Mouse (Mus musculus): Measurements from ENCODE around the gene Aifm1. TPM values are rescaled to one million over a fixed set of nuclear protein-coding genes. Genes with fewer than 3 reads are reported as not detected.

Aifm1 gene
- polyA plus RNA-seq (2012; rRNA removed), result 29.4 and 33.5 TPM in 2 replicates

DNA sequence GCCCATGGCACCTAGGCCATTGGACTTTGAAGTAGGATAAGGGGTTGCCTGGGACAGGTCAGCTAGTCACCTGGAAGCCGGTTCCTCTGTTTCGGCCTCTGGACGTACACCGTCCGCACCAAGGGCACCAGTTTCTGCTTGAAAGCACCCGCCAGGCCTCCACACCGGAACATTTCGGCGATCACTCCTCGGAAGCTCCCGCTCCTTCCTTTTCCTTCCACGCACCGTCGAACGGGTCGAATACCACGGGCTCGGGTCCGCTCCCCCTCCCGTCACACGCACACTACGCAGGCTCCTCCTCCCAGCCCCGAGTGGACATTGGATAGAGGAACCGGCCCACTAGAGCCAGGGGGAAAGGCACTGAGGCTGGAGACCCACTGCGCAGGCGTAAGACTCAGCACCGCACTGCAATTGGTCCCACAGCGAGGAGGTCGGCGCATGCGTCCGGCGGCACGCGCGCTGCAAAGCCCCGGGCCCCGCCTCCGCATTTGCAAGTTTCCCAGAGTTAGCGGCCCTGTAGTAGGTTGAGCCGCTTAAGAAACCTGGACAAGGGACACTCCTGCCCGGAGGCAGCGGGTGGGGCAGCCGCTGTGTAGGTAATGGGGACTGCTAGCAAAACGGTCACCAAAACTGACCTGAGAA lies at the start of gene Aifm1:
Gene Aifm1, minus strand, starts transcription at position 398 of the 642 bp plus-strand sequence.
- DNase-seq (ENCODE audit: extremely low spot score in 1 of 2, low spot score in 1 of 2), result peak; percentile 89 to 90

DNA sequence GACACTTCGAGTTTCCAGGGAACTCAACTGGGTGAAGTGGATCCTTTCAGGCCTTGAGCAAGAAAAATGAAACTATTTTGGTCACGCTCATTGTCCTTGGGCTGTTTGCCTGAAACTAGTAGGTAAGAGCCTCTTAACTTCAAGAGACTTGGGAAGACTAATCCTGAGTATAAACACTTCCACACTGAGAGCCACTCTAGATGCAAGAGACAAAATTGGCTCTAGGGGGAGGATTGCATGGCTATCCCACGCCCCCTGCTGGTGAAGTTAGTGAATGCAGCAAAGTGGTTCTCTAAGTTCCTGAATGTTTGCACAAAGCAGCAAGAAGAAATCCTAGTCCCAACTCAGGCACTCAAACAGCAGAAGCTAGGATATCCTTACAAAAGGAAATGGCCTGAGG lies 18.8 kb upstream of the Aifm1 start:
- peak; percentile 44 to 88 for DNase-seq (ENCODE audit: extremely low spot score in 1 of 2, low spot score in 1 of 2)

DNA sequence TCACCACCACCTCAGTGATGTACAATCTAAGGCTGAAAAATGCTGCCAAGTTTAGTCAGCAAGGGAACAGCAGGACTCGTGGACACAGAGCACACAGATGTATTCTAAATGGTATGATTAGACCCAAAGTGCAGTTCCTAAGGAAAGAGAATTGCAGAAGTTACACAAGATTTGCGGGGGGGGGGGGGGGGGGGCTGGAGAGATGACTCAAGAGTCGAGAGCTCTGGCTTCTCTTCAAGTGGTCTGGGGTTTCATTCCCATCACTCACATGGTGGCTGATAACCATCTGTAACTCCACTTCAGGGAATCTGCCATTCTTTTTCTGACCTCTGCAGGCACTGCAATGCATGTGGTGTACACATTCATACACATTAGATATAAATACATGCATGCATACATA lies 13.1 kb upstream of the Aifm1 start:
- DNase-seq (ENCODE audit: extremely low spot score in 1 of 2, low spot score in 1 of 2), result no peak

DNA sequence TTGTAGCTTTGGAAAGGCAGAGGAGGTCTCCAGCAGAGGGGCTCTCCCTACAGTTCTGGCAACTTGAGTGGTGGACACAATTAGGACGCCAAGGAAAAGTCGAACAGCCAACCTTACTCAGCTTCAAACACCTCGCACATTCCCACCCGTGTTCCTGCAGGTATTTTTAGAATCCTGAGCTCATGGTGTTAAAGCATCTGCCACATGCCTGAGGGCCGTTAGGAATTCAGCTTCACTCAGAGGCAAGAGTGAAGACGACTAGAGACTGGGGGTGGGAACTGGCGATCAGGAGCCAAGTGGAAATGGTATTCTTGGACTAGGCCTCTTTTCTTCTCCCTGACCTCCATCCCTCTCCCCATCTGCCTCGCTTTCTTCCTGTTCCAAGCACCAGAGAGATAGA lies 12.5 kb upstream of the Aifm1 start:
- peak; percentile 61 to 69 for DNase-seq (ENCODE audit: extremely low spot score in 1 of 2, low spot score in 1 of 2)

DNA sequence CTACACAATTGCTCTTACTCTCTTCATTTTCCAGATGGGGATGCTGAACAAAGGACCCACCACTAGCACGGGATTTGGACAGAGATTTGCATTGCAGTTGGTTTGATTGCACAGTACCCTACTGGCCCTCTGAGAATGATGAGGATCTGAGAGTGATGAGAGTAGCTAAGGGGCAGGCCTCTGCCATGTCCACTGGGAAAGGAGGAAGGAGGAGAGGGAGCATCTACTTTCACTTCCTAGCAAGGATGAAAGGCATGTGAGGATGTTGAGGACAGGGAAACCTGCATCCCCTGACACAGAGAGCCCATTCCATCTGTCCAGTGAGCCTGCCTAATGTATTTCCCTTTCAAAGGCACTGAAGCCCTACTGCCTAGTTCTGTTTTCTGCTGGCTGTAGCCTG lies 12.0 kb upstream of the Aifm1 start:
- no peak for DNase-seq (ENCODE audit: extremely low spot score in 1 of 2, low spot score in 1 of 2)

DNA sequence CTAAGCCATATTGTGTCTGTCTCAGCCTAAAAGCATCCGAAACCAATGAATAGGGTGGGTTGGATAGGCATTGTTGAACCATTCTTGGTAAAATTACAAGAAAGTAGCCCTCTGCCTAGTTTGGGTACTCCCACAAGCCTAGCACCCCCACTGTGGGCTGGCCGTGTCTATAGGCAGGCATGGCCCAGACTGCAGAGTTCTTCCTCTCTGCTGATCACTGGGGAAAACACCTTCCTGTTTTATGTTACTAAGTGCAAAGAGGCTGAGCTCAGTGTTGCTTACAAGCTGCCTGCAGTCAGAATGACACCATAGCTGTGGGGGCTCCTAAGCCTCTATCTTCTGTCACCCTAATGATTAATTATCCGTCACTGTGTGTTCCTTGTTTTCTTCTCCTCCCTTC lies 10.1 kb upstream of the Aifm1 start:
- no peak for DNase-seq (ENCODE audit: extremely low spot score in 1 of 2, low spot score in 1 of 2)

DNA sequence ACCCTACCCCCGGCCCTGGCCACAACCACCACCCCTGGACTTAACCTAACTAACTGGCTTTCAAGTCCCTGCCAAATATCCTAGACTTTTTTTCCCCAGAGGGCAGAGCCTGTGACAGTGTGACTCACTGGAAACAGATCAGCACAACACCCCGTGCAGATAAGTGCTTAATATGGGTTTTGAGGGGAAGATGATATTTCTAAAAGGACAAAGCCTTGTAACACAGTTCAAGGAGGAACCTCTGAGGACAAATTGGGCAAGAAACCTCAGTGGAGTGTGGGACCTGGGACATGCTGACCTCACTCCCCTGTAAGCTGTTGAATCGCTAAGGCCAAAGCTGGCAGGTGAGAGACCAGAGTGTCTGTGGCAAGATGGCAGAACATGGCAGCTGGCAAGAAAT lies 8.3 kb upstream of the Aifm1 start:
- DNase-seq (ENCODE audit: extremely low spot score in 1 of 2, low spot score in 1 of 2), result no peak

DNA sequence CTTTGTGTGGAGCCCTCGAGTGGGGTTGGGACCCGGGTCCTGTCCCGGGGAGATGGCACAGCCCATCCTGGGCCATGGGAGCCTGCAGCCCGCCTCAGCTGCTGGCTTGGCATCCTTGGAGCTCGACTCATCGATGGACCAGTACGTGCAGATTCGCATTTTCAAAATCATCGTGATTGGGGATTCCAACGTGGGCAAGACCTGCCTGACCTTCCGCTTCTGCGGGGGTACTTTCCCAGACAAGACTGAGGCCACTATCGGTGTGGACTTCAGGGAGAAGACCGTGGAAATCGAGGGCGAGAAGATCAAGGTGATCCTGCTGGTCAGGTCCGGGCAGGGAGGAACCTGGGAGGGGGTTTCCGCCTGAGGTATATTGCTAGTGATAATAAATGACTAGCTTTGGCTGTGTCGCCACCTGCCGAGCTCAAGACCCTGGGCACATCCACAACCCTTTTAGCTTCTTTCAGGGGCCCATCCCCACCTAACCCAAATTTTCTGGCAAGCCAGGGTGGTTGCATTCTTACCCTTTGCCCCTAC lies 6.3 kb upstream of the Aifm1 start:
- no peak for DNase-seq (ENCODE audit: extremely low spot score in 1 of 2, low spot score in 1 of 2)

DNA sequence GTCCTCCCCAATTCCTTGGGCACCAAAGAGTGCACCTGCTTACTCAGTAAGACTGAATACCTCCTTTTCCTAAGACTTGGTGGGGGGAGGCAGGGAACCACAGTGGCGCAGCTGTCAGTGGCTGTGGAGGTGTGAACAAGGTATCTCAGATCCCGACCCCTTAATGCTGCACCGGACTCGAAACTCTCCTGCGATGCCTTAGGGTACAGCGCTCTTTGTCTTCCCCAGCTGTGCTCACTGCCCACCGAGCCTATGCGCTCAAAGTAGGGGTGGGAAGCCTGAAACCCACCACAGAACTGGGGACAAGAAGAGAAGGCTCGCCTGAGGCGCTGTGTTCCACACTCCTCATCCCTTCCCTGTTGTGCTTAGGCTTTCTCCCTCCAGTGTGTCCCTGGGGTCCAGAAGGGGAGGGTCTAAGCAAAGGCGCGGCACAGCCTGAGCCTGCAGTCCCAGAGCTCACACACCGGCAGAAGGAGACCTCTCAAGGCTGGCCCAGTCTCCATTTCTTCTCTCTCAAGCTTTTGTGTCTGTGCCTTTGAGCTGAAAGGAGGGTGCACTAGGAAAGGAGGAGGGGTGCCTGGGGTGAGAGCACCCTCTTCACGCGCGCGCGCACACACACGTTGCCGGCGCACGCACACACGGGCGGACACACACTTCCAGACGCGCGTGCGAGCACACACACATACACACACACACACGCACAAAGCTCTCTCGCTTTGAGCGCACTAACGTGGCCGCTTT lies 5.6 kb upstream of the Aifm1 start, which contains the start of gene Rab33a:
Gene Rab33a, plus strand, starts transcription at position 478 of the 741 bp plus-strand sequence.
- peak; percentile 14 to 53 for DNase-seq (ENCODE audit: extremely low spot score in 1 of 2, low spot score in 1 of 2)

DNA sequence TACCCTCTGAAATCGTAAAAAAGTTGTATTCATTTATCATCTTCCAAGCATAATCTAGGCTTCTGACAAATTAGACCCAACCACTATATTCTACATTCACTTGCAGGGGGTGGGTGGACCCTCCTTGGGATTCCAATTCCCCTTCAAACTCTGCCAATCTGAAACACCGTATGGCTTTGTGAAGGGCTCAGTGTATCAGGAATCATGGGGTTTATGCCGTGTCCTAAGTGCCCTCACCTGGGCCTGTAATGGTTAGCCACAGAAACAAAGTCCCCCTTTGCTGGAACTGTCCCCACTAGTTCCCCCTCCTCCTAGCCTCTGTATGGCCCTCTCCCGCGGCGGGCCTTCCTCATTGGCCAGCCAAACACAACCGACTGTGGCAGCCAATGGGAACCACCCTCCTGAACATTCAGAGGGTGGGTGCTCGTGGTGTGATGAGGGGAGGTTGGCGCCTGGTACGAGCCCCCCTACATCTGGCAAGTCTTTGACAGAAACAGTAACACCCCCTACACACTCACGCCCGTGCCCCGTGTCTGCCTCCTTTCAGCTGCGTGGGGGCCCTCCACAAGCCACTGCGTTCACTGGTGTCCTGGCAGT lies 4.9 kb upstream of the Aifm1 start:
- DNase-seq (ENCODE audit: extremely low spot score in 1 of 2, low spot score in 1 of 2), result peak in 1 of 2 experiments; percentile 60

DNA sequence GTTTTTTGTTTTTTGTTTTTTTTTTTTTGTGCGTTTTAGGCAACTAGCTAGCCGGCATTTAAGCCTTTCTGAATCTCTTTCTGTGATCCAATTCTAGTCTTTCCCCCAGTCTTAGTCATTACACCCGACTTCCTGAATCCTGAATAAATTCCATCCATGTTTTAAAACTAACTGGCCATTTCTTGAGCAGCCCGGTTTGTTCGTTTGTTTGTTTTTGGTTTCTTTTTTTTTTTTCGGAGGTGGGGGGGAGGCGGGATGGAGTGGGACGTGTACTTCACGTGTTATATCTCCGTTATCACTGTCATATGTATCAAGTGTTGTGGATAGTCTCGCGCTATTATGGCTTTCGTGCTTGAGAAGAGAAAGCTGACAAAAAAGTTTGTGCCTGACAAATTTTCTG lies 461 bp upstream of the Aifm1 start:
- no peak for DNase-seq (ENCODE audit: extremely low spot score in 1 of 2, low spot score in 1 of 2)

DNA sequence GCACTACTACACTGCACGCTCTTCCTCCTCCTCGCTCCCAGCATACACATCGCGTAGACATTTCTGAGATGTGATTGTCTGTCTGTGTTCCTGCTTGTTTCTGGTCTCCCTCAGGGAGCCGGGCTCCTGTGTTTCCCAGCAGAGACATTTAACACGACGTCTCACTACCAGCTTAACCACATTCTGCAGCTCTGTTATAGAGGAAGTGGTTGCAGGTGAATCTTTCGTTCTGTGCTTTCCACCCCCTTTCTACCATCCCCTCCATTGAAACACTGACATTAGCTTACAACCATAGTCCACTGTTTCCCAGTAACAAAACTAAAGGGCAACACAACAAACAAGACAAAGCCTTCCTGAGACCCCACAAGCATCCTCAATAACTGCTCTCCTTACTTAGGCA lies 19.6 kb downstream of the Aifm1 start:
- DNase-seq (ENCODE audit: extremely low spot score in 1 of 2, low spot score in 1 of 2), result no peak

DNA sequence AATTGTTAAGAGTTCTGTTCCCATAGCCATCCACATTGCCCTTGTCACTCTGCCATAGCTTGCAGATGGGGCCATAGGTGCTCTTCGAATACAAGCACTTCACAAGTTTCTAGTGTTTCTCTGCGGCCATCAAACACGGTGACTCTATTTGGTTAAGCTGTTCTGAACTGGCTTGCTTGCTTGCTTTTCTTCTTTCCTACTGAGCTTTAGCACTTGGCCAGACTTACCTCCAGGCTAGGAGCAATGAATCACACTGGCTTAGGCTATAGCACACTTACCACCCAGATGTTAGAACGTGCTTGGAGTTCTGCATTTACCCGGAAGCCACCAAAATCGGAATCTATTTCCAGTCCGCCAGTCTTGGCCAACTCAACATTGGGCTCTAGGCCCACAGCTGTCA lies 31.7 kb downstream of the Aifm1 start:
- DNase-seq (ENCODE audit: extremely low spot score in 1 of 2, low spot score in 1 of 2), result no peak

DNA sequence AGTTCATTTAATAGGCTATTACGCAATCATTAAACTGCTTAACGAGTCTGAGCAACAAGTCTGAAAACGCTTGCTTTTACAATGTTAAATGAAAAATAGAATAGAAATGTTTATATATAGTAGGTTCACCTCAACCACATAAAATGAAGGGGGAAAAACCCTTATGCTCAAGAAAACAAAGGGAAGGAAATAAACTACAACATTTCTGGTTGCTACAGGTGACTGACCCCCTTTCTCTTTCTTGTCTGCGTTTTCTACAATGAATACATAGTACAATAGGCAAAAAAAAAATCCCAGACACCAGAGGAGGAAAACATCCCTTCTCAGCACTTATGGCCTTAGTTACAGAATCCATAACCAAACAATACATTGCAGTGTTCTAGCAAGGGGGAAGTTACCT lies 32.3 kb downstream of the Aifm1 start:
- DNase-seq (ENCODE audit: extremely low spot score in 1 of 2, low spot score in 1 of 2), result no peak

DNA sequence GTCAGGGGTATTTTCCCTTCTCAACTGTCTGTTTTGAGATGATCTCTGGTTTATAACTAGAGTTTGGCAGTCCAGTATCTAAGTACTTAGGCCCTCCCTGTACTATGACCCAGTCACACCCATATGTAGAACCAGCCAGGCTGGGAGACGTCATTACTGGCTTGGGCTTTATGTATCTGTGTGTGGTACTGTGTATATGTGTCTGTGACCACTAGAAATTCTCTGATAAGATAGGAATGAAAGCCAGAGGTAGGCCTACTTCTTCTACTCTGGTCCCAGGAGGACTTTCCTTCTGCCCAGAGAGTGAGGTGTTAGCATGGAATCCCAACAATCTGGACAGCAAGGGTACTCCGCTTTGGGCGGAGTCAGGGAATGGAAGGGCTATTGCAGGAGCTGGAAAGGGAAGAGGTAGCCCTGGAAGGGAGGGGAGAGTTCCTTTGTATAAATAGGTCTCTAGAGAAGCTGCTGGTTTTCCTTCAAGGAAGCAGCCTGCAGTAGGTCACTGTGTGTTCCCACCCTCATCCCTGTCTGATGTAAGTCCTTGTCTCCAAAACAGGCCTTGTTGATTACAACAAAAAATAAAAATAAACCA lies 45.9 kb downstream of the Aifm1 start:
- no peak for DNase-seq (ENCODE audit: extremely low spot score in 1 of 2, low spot score in 1 of 2)

DNA sequence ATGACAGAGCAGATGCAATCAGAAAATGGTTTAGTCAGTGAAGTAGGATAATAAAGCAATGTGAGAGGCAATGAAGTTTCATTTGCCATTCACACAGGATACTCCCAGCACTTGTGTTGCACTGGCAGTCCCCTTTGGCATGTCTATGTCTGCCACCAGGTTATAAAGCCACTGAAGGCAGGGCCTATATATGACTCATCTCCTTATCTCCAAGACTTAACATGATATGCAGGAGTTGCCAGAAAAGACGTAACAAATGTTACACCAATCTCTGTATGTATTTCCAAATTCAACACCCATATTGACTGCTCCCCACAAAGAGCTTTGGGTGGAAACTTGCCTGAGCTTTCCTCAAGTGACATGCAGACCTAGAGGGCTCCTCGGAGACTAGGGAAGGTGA lies 47.2 kb downstream of the Aifm1 start:
- no peak for DNase-seq (ENCODE audit: extremely low spot score in 1 of 2, low spot score in 1 of 2)

DNA sequence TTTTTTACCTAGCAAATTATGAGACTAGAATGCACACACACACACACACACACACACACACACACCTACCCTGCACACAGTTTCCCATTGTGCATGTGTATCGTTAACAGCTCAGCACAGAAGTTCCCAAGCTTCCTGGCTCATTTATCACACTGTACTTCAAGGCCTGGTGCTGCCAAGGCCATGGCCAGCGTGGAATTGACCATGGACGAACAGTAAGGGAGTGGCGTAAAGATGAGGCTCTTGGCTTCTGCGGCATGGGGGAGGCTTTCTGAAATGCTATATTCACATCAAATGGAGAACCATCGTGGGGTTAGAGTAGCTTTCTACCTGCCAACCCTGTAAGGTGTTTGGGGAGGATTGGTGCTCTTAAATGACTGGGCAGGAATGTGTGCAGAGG lies 48.9 kb downstream of the Aifm1 start:
- DNase-seq (ENCODE audit: extremely low spot score in 1 of 2, low spot score in 1 of 2), result no peak

DNA sequence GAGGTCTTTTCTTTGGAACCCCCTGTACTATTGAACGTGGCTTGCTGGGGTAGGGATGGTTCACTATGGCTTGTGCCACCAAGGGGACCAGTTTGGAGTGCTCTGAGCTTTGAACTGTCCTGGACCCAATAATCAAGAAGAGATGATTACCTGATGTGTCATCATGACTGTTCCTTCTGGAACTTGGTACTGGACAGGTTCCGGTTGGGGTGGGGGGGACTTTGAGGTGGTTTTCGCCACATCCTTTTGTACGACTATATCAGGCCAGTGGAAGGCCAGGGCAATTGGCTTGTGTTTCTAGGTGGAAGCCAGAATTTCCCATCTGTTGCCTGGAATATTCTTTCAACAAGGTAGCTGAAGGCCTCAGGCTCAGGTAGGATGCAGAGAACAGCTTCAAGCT lies 49.7 kb downstream of the Aifm1 start:
- no peak for DNase-seq (ENCODE audit: extremely low spot score in 1 of 2, low spot score in 1 of 2)

DNA sequence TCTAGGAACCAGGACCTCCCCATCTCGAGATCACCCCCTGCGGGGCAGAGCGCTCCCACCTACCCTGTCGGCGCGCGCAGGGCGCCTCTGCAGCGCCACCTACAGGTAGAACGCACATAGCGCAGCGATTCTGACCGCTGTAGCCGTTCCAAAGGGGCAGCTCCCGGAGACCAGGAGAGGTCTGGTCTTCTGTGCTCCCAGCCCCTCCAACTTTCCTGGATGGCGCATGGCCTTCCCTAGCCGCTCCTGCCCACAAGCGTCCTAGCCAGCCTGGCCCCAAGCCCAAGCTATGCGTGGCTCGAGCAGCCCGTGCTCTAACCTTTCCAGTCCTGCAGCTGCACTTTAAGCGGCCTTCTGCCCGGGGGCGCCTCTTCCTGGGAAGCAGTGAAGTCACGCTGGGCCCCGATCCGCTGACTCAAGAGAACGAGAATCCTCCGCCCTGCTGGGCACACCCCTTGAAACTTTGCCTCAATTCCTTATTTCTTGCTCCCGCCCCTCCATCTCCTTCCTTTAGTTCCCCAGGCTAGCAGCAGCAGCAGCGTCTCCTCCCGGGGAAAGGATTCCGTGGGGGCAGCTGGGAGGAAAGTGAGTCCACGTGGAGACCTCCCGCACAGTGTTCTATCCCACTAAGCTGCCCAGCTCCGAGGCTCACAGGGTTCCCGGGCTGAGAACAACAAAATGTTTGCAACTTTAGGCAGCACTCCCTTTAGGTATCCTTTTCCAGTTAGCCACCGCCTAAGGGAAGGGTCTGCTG lies 50.4 kb downstream of the Aifm1 start, which contains the start of gene Elf4:
Gene Elf4, minus strand, starts transcription at position 379 of the 754 bp plus-strand sequence.
- peak in 1 of 2 experiments; percentile 54 for DNase-seq (ENCODE audit: extremely low spot score in 1 of 2, low spot score in 1 of 2)

DNA sequence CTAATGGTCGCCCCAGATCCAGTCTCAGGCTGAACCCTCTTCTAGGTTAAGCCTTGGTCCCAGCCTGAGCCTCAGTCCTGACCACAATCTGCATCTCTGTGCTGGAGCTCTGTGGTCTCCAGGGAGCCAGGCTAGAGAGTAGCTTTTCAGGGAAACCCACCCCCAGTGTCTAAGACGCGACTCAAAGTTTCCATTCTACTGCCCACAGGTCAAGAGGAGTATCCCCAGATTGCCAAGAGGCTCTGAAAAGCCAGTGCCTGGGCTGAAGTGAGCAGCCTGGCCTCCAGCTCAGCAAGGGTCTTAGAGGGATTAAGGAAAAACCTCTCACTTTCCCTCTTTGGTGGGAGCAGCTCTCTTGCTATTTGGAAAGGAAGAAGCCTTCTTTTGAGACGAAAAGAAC lies 51.1 kb downstream of the Aifm1 start:
- DNase-seq (ENCODE audit: extremely low spot score in 1 of 2, low spot score in 1 of 2), result no peak

Measured in frontal cortex, adult 2 months (tissue).